Mouse (Mus musculus) left cerebral cortex, adult 6 months (tissue): ENCODE results near the gene Pin4. TPM values are rescaled to one million over a fixed set of nuclear protein-coding genes. Genes with fewer than 3 reads are reported as not detected.

Experiments
- long read RNA-seq, 2 experiments: library from polyadenylated mRNA; unstranded; transcript quantifications; one replicate each; pipeline ENCODE4 v2.0.0; 2019 to 2020
- polyA plus RNA-seq: library from polyadenylated mRNA; unstranded; fragments of <200 nt; fragmentation: Nextera tagmentation; gene quantifications from 2 replicates; pipeline ENCODE4 v1.2.3, GENCODE M21; 2021

Pin4 gene
- 119 and 157 TPM in 2 replicates for polyA plus RNA-seq
- long read RNA-seq, experiment 1, partial matches to known transcripts: 0 of 3 reads
- long read RNA-seq, experiment 1, other reads (novel, unspliced or antisense): 0 of 3 reads
- long read RNA-seq, experiment 2, transcript Pin4-201 (4 exons, 489 nt): major isoform, 71 of 72 reads
- long read RNA-seq, experiment 2, partial matches to known transcripts: 0 of 72 reads
- long read RNA-seq, experiment 2, other reads (novel, unspliced or antisense): 1 of 72 reads

DNA sequence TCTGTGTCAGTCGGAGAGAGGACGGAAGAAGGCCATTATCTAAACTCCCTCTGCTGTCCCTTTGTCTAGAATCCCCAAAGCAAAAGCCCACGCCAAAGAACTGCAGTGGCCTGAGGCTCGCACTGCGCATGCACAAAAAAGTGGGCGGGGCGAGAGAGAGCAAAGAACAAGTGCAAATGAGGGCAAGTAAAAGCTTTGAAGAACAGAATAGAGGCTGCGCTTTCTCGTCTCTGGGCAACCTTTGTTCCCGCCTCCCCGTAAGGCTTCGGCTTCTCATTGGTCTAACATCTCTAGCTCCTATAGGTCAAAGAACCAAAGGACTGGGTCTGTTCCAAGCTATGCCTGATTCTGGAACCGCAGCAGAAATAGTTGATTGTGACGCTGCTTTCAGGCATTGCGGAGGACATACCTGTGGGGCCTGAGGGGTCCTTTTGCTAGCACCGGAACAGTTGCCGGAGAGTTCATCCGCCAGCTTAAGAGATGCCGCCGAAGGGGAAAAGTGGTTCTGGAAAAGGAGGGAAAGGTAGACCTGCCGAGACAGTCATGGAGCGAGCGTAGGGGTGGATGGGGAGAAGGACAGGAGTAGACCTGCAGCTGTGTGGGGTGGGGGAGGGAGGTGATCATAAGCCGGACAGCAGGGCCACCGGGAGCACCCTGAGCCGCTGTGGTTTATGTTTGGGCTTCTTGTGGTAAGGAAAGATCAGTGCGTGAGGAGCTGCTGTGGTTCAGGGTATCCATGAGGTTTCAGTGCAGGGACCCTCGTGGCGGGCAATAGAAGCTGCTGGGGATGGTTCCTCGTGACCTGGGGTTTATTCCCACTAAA lies at the start of gene Pin4:
TSS of gene Pin4 (plus strand) at position 406 of the 823 bp plus-strand sequence.

DNA sequence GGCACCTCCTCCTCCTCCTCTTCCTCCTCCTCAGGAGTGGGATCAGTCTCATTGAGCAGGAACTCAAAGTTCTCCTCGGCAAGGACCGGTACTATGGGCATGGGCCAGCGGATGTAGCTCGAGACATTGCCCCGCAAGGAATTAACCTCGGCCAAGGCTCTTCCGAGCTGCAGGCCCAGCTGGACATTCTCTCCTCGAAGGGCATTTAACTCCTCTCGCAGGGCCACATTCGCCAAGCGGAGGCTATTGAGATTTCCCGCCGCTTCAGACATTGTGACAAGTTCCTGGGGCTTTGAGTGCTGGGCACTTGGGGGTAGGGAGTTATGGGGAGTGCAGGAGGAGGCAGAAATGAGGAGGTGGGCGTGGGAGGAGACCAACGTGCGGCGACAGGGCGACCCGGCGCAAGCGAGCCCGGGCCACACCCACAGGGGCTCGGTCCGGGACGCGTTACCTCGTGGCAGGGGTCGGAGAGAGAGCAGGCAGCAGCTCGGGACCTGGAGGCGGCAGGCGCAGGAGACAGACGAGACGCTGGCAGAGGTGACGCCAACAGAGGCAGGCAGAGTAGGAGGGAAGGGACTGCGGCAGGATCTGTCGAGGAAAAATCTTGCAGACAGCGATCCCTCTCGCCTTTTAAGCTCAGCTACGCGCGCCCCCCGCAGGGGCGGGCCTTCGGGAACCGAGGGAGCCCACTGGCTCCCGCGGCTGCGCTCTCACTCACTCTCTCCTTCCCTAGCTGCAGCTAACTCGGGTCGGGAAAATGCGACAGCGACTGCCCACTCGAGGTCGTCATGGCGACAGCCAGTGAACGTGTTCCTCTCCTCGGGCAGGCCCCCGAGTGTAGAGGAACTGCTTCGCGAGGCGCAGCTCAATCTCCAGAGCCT lies 48.4 kb upstream of the Pin4 start, which contains the start of gene Rtl5:
TSS of gene Rtl5 (minus strand) at position 714 of the 881 bp plus-strand sequence.

DNA sequence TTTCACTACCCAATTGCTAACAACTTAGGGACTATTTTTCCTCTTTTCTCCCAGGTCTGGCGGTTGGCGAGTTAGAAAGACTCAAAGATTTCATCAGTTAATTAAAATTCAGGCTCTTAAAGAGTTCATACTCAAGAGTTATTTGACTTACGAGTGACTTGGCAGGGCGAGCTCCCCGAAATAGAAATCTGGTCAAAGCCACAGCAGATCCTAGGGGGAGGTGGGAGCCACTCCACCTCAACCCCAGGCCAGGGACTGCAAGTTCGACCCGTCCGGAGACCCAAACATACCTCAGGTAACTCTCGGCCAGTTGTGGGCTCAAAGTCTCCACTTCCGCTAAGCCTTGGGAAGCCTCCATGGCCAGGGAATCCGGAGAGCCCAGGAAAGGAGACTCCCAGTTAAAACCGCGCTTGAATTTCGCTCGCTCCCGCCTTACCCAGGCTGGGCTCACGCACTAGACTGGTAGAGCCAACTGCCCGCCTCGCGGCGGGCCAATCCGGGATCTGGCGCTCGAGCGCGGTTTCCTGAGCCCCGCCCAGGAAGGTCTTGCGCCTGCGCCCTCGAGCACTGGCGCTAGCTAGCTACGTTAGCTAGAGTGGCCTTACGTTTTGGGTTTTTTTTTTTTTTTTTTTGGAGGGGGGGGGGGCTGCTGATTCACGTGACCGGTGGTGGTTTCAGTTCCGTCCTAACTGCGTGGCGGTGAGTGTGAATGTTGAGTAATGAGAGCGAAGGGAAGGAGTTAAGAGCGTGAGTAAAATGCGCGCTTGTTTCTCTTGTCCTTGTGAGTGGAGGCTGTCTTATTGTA lies 37.6 kb downstream of the Pin4 start, which contains the start of gene Ercc6l:
TSS of gene Ercc6l (minus strand) at position 474 of the 805 bp plus-strand sequence.

Other genes with a start within 250 kb of the Pin4 start
- 1.1 and 2.2 TPM in 2 replicates for gene Rtl5, start 48.1 kb upstream of the Pin4 start, polyA plus RNA-seq
- 0.04 and 0.05 TPM in 2 replicates for gene Ercc6l, start 37.6 kb downstream of the Pin4 start, polyA plus RNA-seq
- 973 and 1,135 TPM in 2 replicates for gene Rps4x, start 69.9 kb downstream of the Pin4 start, polyA plus RNA-seq
- 4.6 and 4.7 TPM in 2 replicates for gene Cited1, start 132.7 kb downstream of the Pin4 start, polyA plus RNA-seq